17 mouse cellular contexts compared by ENCODE assay signal in genomic region chr1:144517878-144518426, GRCm38 (mm10). TPM values are rescaled to one million over a fixed set of nuclear protein-coding genes. Genes with fewer than 3 reads are reported as not detected.
DNase-seq lines count a peak whose midpoint lies in the region.
"Had no signal": no experiment of that assay in that cellular context is flagged by ENCODE, and none has a peak within 500 bp of the region (broad histone marks: within the 10 kb centered on the region; RNA-seq: fewer than 3 reads in every experiment).

No protein-coding gene starts in this region.

- DNase-seq in left cerebral cortex, adult 11 months (ENCODE audit: low spot score) = peak; percentile 2
- no peak for DNase-seq in left cerebral cortex, postnatal 4 days
- DNase-seq in frontal cortex, postnatal 10 days (ENCODE audit: low spot score in 2 of 2) = peak; percentile 9 to 13
- peak; percentile 14 for DNase-seq in layer of hippocampus, adult 9-11 months
- peak; percentile 50 to 55 for DNase-seq in right cerebral cortex, postnatal 10 days (ENCODE audit: low spot score in 2 of 2)
- DNase-seq in thymus, postnatal 0 days (ENCODE audit: low spot score) = no peak
- no peak for DNase-seq in embryonic facial prominence, embryonic 10.5 days (ENCODE audit: low spot score)
- DNase-seq: adrenal gland, adult 2 months; spleen, adult 18-20 months; thymus, adult 18-20 months had no signal

- 87% methylated on average over 5 of the region's 5 CpGs for whole genome bisulfite sequencing in embryonic facial prominence, embryonic 10.5 days

- H3K27me3 ChIP-seq in embryonic facial prominence, embryonic 10.5 days (replicated peaks; ENCODE audit: low read depth, poor library complexity, severe bottlenecking) = no peaks in the 10 kb centered on the region
- H3K27me3 ChIP-seq: megakaryocyte, embryonic 14.5 days had no signal

- H3K9me3 ChIP-seq in embryonic facial prominence, embryonic 10.5 days = no peaks in the 10 kb centered on the region
- H3K9me3 ChIP-seq: hindbrain, embryonic 10.5 days; megakaryocyte, embryonic 14.5 days had no signal

- no peaks in the 10 kb centered on the region for H3K36me3 ChIP-seq in embryonic facial prominence, embryonic 10.5 days (replicated peaks)
- H3K36me3 ChIP-seq: hindbrain, embryonic 10.5 days had no signal

- no peaks in the 10 kb centered on the region for H3K4me1 ChIP-seq in embryonic facial prominence, embryonic 10.5 days
- H3K4me1 ChIP-seq: hindbrain, embryonic 10.5 days; megakaryocyte, embryonic 14.5 days had no signal

- no peak overlapping the region for H3K27ac ChIP-seq in embryonic facial prominence, embryonic 10.5 days (replicated peaks)
- H3K27ac ChIP-seq: hindbrain, embryonic 10.5 days; left cerebral cortex, adult 2 months had no signal

- intact Hi-C loops in left cerebral cortex, postnatal 4 days (cut with DNase I) = no loop called here

- no peak overlapping the region for H3K4me3 ChIP-seq in embryonic facial prominence, embryonic 10.5 days
- H3K4me3 ChIP-seq: hindbrain, embryonic 10.5 days; left cerebral cortex, adult 2 months; megakaryocyte, embryonic 14.5 days had no signal

RNA-seq across cellular contexts. Expression of gene Rgs21, which starts 49.5 kb away (rescaled TPM):
- total RNA-seq in left cerebral cortex, postnatal 4 days (2021) = not detected
- 0.20 and 0.21 TPM in 2 replicates for polyA plus RNA-seq in thymus, postnatal 0 days (2015; fragmentation: Nextera tagmentation; extraction: Ambion mirVana)
- not detected in 2 replicates for polyA plus RNA-seq in embryonic facial prominence, embryonic 10.5 days (2016; fragmentation: Nextera tagmentation; extraction: Ambion mirVana)
- total RNA-seq: adrenal gland, adult 2 months; heart, adult 8-10 months; left cerebral cortex, adult 2 months had no signal
- polyA plus RNA-seq: adrenal gland, adult 2 months; embryonic facial prominence, embryonic 14.5 days; hindbrain, embryonic 10.5 days; intestine, embryonic 16.5 days; liver, embryonic 11.5 days had no signal

Comparison
In these comparisons a context has a peak if more than half of its experiments do, and no peak if none do; other contexts are left out.
1. DNase-seq: peak in left cerebral cortex, adult 11 months (single experiment), frontal cortex, postnatal 10 days (2 of 2), layer of hippocampus, adult 9-11 months (single experiment) and right cerebral cortex, postnatal 10 days (2 of 2); none in left cerebral cortex, postnatal 4 days (single experiment), thymus, postnatal 0 days (single experiment) and embryonic facial prominence, embryonic 10.5 days (single experiment).